In genomic region chr4:152273191-152273590, GRCm38 (mm10) we compare ENCODE assay signal across 10 mouse cellular contexts. TPM values are rescaled to one million over a fixed set of nuclear protein-coding genes. Genes with fewer than 3 reads are reported as not detected.
A peak's percentile ranks its signal among the peaks of the same experiment; 100 is the strongest.
DNase-seq lines count a peak whose midpoint lies in the region; ATAC-seq and TF ChIP-seq lines count a peak whose summit lies in the region.
"Had no signal": no experiment of that assay in that cellular context is flagged by ENCODE, and none has a peak within 500 bp of the region (broad histone marks: within the 10 kb centered on the region; RNA-seq: fewer than 3 reads in every experiment).

No protein-coding gene starts in this region.

- H3K36me3 ChIP-seq in lung, embryonic 15.5 days = no peaks in the 10 kb centered on the region
- H3K36me3 ChIP-seq in intestine, postnatal 0 days (ENCODE audit: control insufficient read depth, insufficient read depth) = no peaks in the 10 kb centered on the region; the same call in 1 of the 2 replicates

- 0 out of 2 replicates have a peak overlapping the region, but pooled peaks have one; percentile 3 for H3K27ac ChIP-seq in cerebellum, adult 2 months (ENCODE audit: insufficient read depth, low read length)
- peak overlapping the region; percentile 94 for H3K27ac ChIP-seq in lung, embryonic 15.5 days
- peak overlapping the region; percentile 29; the same call in 1 of the 2 replicates for H3K27ac ChIP-seq in intestine, postnatal 0 days (ENCODE audit: low read depth, low read length)
- peak overlapping the region; percentile 74; the same call in 1 of the 2 replicates for H3K27ac ChIP-seq in olfactory bulb, adult 2 months (ENCODE audit: insufficient read depth, low read depth, low read length)

- no peaks in the 10 kb centered on the region for H3K9me3 ChIP-seq in lung, embryonic 15.5 days
- no peaks in the 10 kb centered on the region for H3K9me3 ChIP-seq in intestine, postnatal 0 days (ENCODE audit: control insufficient read depth)

- WGBS in cerebellum, adult 2 months = 63% methylated on average over 3 of the region's 3 CpGs
- WGBS in lung, embryonic 15.5 days = 33% methylated on average over 3 of the region's 3 CpGs
- 37% methylated on average over 3 of the region's 3 CpGs for WGBS in intestine, postnatal 0 days
- 36% methylated on average over 3 of the region's 3 CpGs for WGBS in olfactory bulb, adult 2 months

- H3K4me3 ChIP-seq in cerebellum, adult 2 months (replicated peaks; ENCODE audit: insufficient read depth, low read depth, low read length) = no peak overlapping the region
- H3K4me3 ChIP-seq in lung, embryonic 15.5 days = peak overlapping the region; percentile 71; the same call in 1 of the 2 replicates
- H3K4me3 ChIP-seq in intestine, postnatal 0 days (ENCODE audit: low read depth, low read length) = no peak overlapping the region
- H3K4me3 ChIP-seq in olfactory bulb, adult 2 months (ENCODE audit: insufficient read depth, low read depth, low read length) = no peak overlapping the region

- no peak for DNase-seq in cerebellum, adult 2 months
- no peak for DNase-seq in cerebellum, postnatal 25 days
- no peak for DNase-seq in lung, postnatal 14 days
- no peak for DNase-seq in gastrocnemius, postnatal 36 days
- DNase-seq in right cerebral cortex, postnatal 36 days (ENCODE audit: low spot score in 2 of 2) = no peak

- no peak overlapping the region for H3K9ac ChIP-seq in lung, embryonic 15.5 days
- H3K9ac ChIP-seq in intestine, postnatal 0 days (ENCODE audit: low read depth, low read length) = no peak overlapping the region

- no peak for TF ChIP-seq CTCF in cerebellum, adult 2 months (IDR thresholded peaks at IDR 0.05; ENCODE audit: borderline replicate concordance, insufficient read depth, low read depth, low read length)
- no peak for TF ChIP-seq CTCF in intestine, postnatal 0 days (IDR thresholded peaks at IDR 0.05; ENCODE audit: low read depth)
- TF ChIP-seq CTCF in olfactory bulb, adult 2 months (IDR thresholded peaks at IDR 0.05; ENCODE audit: insufficient read depth, low read depth, low read length) = no peak

- ATAC-seq in lung, embryonic 15.5 days (ENCODE audit: borderline replicate concordance, extremely low read depth, low FRiP score, low TSS enrichment) = no peak
- no peak for ATAC-seq in intestine, postnatal 0 days

- intact Hi-C loops in gastrocnemius, postnatal 36 days (cut with DNase I) = loop anchor here (2.0 kb wide), 1 partner anchor 56 kb away; no protein-coding TSS in a partner anchor

- TF ChIP-seq POLR2A in cerebellum, adult 2 months (IDR thresholded peaks at IDR 0.05; ENCODE audit: borderline replicate concordance, insufficient read depth, low read length) = no peak
- no peak for TF ChIP-seq POLR2A in olfactory bulb, adult 2 months (IDR thresholded peaks at IDR 0.05; ENCODE audit: insufficient read depth, low read depth, low read length)

- peaks cover 41% of the 10 kb centered on the region for H3K4me1 ChIP-seq in cerebellum, adult 2 months (ENCODE audit: control insufficient read depth, insufficient read depth, low read length)
- H3K4me1 ChIP-seq in lung, embryonic 15.5 days = peaks cover 50% of the 10 kb centered on the region
- no peaks in the 10 kb centered on the region for H3K4me1 ChIP-seq in intestine, postnatal 0 days (replicated peaks; ENCODE audit: control insufficient read depth, insufficient read depth, low read length)
- H3K4me1 ChIP-seq in olfactory bulb, adult 2 months (ENCODE audit: control insufficient read depth, insufficient read depth, low read length) = peaks cover 58% of the 10 kb centered on the region

- peak overlapping the region; percentile 96 for H3K4me2 ChIP-seq in lung, embryonic 15.5 days
- H3K4me2 ChIP-seq in intestine, postnatal 0 days (replicated peaks; ENCODE audit: low read depth) = no peak overlapping the region

- H3K27me3 ChIP-seq in cerebellum, adult 2 months (ENCODE audit: control insufficient read depth, insufficient read depth, low read length) = no peaks in the 10 kb centered on the region
- peaks cover 28% of the 10 kb centered on the region for H3K27me3 ChIP-seq in lung, embryonic 15.5 days
- peaks cover 8% of the 10 kb centered on the region; the same call in 1 of the 2 replicates for H3K27me3 ChIP-seq in intestine, postnatal 0 days (replicated peaks; ENCODE audit: control insufficient read depth, insufficient read depth, low read length)

RNA-seq across cellular contexts. Expression of gene Gpr153, which starts 0.8 kb away (rescaled TPM):
- polyA plus RNA-seq in cerebellum, adult 2 months (2012; rRNA removed) = 29.9 and 31.4 TPM in 2 replicates
- 14.9 and 15.2 TPM in 2 replicates for polyA plus RNA-seq in lung, embryonic 15.5 days (2015; fragmentation: Nextera tagmentation; extraction: Ambion mirVana)
- polyA plus RNA-seq in intestine, postnatal 0 days (2015; fragmentation: Nextera tagmentation; extraction: Ambion mirVana) = 2.9 and 3.1 TPM in 2 replicates
- polyA plus RNA-seq in olfactory bulb, adult 2 months (2012; ENCODE audit: insufficient read depth, insufficient read length, low replicate concordance, missing spikeins) = not detected in 2 replicates
- 1 to 10 TPM; 7.1 to 8.0 TPM for total RNA-seq in gastrocnemius, postnatal 36 days (2021)

RNA-seq across cellular contexts. Expression of gene Hes3, which starts 18.3 kb away (rescaled TPM):
- 55.1 and 62.7 TPM in 2 replicates for polyA plus RNA-seq in cerebellum, adult 2 months (2012; rRNA removed)
- polyA plus RNA-seq in lung, embryonic 15.5 days (2015; fragmentation: Nextera tagmentation; extraction: Ambion mirVana) = not detected in 2 replicates
- not detected in 2 replicates for polyA plus RNA-seq in intestine, postnatal 0 days (2015; fragmentation: Nextera tagmentation; extraction: Ambion mirVana)
- not detected in 2 replicates for polyA plus RNA-seq in olfactory bulb, adult 2 months (2012; ENCODE audit: insufficient read depth, insufficient read length, low replicate concordance, missing spikeins)
- not detected for total RNA-seq in gastrocnemius, postnatal 36 days (2021)
- total RNA-seq: common myeloid progenitor, adult 5-6 weeks had no signal
- polyA plus RNA-seq: liver, embryonic 16.5 days had no signal

RNA-seq across cellular contexts. Expression of gene Icmt, which starts 23.8 kb away (rescaled TPM):
- polyA plus RNA-seq in cerebellum, adult 2 months (2012; rRNA removed) = 160 and 188 TPM in 2 replicates
- polyA plus RNA-seq in lung, embryonic 15.5 days (2015; fragmentation: Nextera tagmentation; extraction: Ambion mirVana) = 25.2 and 26.0 TPM in 2 replicates
- polyA plus RNA-seq in intestine, postnatal 0 days (2015; fragmentation: Nextera tagmentation; extraction: Ambion mirVana) = 12.6 and 12.9 TPM in 2 replicates
- not detected in 2 replicates for polyA plus RNA-seq in olfactory bulb, adult 2 months (2012; ENCODE audit: insufficient read depth, insufficient read length, low replicate concordance, missing spikeins)
- 10 to 100 TPM; 14.4 to 17.3 TPM for total RNA-seq in gastrocnemius, postnatal 36 days (2021)

RNA-seq across cellular contexts. Expression of gene Rnf207, which starts 45.6 kb away (rescaled TPM):
- polyA plus RNA-seq in cerebellum, adult 2 months (2012; rRNA removed) = 7.2 and 11.8 TPM in 2 replicates
- 2.9 and 3.3 TPM in 2 replicates for polyA plus RNA-seq in lung, embryonic 15.5 days (2015; fragmentation: Nextera tagmentation; extraction: Ambion mirVana)
- 0.69 and 0.70 TPM in 2 replicates for polyA plus RNA-seq in intestine, postnatal 0 days (2015; fragmentation: Nextera tagmentation; extraction: Ambion mirVana)
- polyA plus RNA-seq in olfactory bulb, adult 2 months (2012; ENCODE audit: insufficient read depth, insufficient read length, low replicate concordance, missing spikeins) = not detected in 2 replicates
- not detected for total RNA-seq in gastrocnemius, postnatal 36 days (2021)
- total RNA-seq: common myeloid progenitor, adult 5-6 weeks had no signal
- polyA plus RNA-seq: liver, embryonic 16.5 days had no signal

RNA-seq across cellular contexts. Expression of gene Rpl22, which starts 52.4 kb away (rescaled TPM):
- 162 and 187 TPM in 2 replicates for polyA plus RNA-seq in cerebellum, adult 2 months (2012; rRNA removed)
- 354 and 364 TPM in 2 replicates for polyA plus RNA-seq in lung, embryonic 15.5 days (2015; fragmentation: Nextera tagmentation; extraction: Ambion mirVana)
- 281 and 296 TPM in 2 replicates for polyA plus RNA-seq in intestine, postnatal 0 days (2015; fragmentation: Nextera tagmentation; extraction: Ambion mirVana)
- not detected in 2 replicates for polyA plus RNA-seq in olfactory bulb, adult 2 months (2012; ENCODE audit: insufficient read depth, insufficient read length, low replicate concordance, missing spikeins)
- 100 to 1,000 TPM; 165 to 223 TPM for total RNA-seq in gastrocnemius, postnatal 36 days (2021)

Comparison
In these comparisons a context has a peak if more than half of its experiments do, and no peak if none do; other contexts are left out.
1. H3K27ac ChIP-seq: peak in every context shown above with its lines; median percentile 94 in lung, embryonic 15.5 days; 74 in olfactory bulb, adult 2 months; 29 in intestine, postnatal 0 days; 3 in cerebellum, adult 2 months.
2. RNA of gene Hes3, which starts 18.3 kb away (polyA plus RNA-seq): 55.1 to 62.7 TPM in cerebellum, adult 2 months; not detected in lung, embryonic 15.5 days, not detected in intestine, postnatal 0 days and not detected in olfactory bulb, adult 2 months; every median in the first group is over 10 times any median in the second.